Mouse (Mus musculus): Measurements from ENCODE around the gene Aplf.

Gene Aplf

GRCm38 (mm10) chr6:87589718-87590393 is 82.1 kb downstream of the Aplf start:
- Histone ChIP-seq H3K36me3 (ENCODE audit: insufficient read depth, low read length) (no peaks in the 10 kb centered on the region), H3K9me3 (ENCODE audit: low read length) (no peaks in the 10 kb centered on the region), H3K4me1 (replicated peaks; ENCODE audit: low read depth, low read length) (peaks cover 14% of the 10 kb centered on the region), H3K27me3 (ENCODE audit: insufficient read depth, low read length) (peaks cover 58% of the 10 kb centered on the region), H3K4me3 (replicated peaks; ENCODE audit: low read length) (peak overlapping the region; percentile 72)
- TF ChIP-seq CTCF (conservative IDR thresholded peaks at IDR 0.05; ENCODE audit: low read length) (no peak), NANOG (IDR thresholded peaks at IDR 0.05; ENCODE audit: borderline replicate concordance, low read length) (no peak), POU5F1 (IDR thresholded peaks at IDR 0.05; ENCODE audit: borderline replicate concordance, low read length) (no peak)

GRCm38 (mm10) chr6:87583991-87584390 is 88.0 kb downstream of the Aplf start:
- TF ChIP-seq NANOG (IDR thresholded peaks at IDR 0.05; ENCODE audit: borderline replicate concordance, low read length) (no peak), POU5F1 (IDR thresholded peaks at IDR 0.05; ENCODE audit: borderline replicate concordance, low read length) (no peak), CTCF (conservative IDR thresholded peaks at IDR 0.05; ENCODE audit: low read length) (no peak)
- no peak overlapping the region for H3K4me3 ChIP-seq (replicated peaks; ENCODE audit: low read length)
- peaks cover 75% of the 10 kb centered on the region for H3K27me3 ChIP-seq (ENCODE audit: insufficient read depth, low read length)
- peaks cover 20% of the 10 kb centered on the region for H3K4me1 ChIP-seq (replicated peaks; ENCODE audit: low read depth, low read length)
- no peaks in the 10 kb centered on the region for H3K36me3 ChIP-seq (ENCODE audit: insufficient read depth, low read length)
- H3K9me3 ChIP-seq (ENCODE audit: low read length) = no peaks in the 10 kb centered on the region

DNA sequence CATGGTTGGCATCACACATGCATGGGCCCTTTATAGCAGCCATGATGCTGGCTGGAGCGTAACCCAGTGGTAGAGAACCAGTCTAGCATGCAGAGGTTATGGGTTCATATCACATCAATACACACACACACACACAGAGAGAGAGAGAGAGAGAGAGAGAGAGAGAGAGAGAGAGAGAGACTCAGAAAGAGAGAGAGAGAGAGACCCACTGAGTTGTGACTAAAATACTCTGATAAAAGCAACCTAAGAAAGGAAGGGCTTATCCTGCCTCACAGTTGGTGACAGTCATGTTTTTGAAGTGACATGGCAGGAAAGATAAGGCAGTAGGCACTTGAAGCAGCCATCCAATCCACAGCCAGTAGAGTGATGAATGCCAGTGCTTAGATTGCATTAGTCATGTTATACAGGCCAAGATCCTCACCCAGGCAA is 88.8 kb downstream of the Aplf start:
- peaks cover 20% of the 10 kb centered on the region for H3K4me1 ChIP-seq (replicated peaks; ENCODE audit: low read depth, low read length)
- no peak overlapping the region for H3K4me3 ChIP-seq (replicated peaks; ENCODE audit: low read length)
- H3K36me3 ChIP-seq (ENCODE audit: insufficient read depth, low read length) = no peaks in the 10 kb centered on the region
- no peak for TF ChIP-seq POU5F1 (IDR thresholded peaks at IDR 0.05; ENCODE audit: borderline replicate concordance, low read length)
- no peak for TF ChIP-seq CTCF (conservative IDR thresholded peaks at IDR 0.05; ENCODE audit: low read length)
- TF ChIP-seq NANOG (IDR thresholded peaks at IDR 0.05; ENCODE audit: borderline replicate concordance, low read length) = no peak
- H3K27me3 ChIP-seq (ENCODE audit: insufficient read depth, low read length) = peaks cover 67% of the 10 kb centered on the region
- no peaks in the 10 kb centered on the region for H3K9me3 ChIP-seq (ENCODE audit: low read length)

DNA sequence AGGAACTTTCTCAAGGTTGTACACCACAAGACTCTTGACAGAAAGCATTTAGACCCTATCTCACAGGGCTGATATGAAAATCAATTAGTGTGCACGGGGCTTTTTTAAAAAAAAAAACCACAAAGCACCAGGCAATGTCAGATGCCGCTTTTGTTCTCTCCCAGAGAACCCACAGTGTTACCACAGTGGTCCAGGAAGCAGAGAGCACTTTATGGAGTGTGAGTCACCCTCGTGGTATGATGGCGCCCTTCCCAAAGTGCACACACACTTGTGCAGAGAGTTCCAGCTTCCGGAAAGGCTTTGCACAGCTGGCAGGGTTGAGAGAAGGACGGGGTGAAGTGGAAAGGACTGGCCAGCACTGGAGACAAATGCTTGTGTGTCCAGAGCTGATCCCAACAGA is 89.5 kb downstream of the Aplf start:
- peaks cover 63% of the 10 kb centered on the region for H3K27me3 ChIP-seq (ENCODE audit: insufficient read depth, low read length)
- no peaks in the 10 kb centered on the region for H3K9me3 ChIP-seq (ENCODE audit: low read length)
- H3K4me3 ChIP-seq (replicated peaks; ENCODE audit: low read length) = no peak overlapping the region
- H3K4me1 ChIP-seq (replicated peaks; ENCODE audit: low read depth, low read length) = peaks cover 20% of the 10 kb centered on the region
- H3K36me3 ChIP-seq (ENCODE audit: insufficient read depth, low read length) = no peaks in the 10 kb centered on the region
- no peak for TF ChIP-seq POU5F1 (IDR thresholded peaks at IDR 0.05; ENCODE audit: borderline replicate concordance, low read length)
- no peak for TF ChIP-seq NANOG (IDR thresholded peaks at IDR 0.05; ENCODE audit: borderline replicate concordance, low read length)
- TF ChIP-seq CTCF (conservative IDR thresholded peaks at IDR 0.05; ENCODE audit: low read length) = no peak

DNA sequence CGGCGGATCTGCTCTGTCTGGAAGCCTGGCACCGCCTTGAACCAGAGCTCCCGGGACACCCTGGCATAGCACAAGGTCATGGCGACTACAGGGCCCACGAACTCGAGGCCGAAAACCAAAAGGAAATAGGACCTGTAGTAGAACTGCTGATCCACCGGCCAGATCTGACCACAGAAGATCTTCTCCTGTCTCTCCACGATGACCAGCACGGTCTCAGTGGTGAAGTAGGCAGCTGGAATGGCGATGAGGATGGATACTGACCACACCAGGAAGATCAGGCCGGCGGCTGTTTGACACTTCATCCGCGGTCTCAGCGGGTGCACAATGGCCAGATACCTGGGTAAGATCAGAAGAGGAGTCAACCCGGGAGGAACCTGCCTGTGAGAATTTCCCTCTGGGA is 90.4 kb downstream of the Aplf start:
- H3K4me1 ChIP-seq (replicated peaks; ENCODE audit: low read depth, low read length) = peaks cover 20% of the 10 kb centered on the region
- peak overlapping the region; percentile 52 for H3K4me3 ChIP-seq (replicated peaks; ENCODE audit: low read length)
- no peaks in the 10 kb centered on the region for H3K9me3 ChIP-seq (ENCODE audit: low read length)
- TF ChIP-seq NANOG (IDR thresholded peaks at IDR 0.05; ENCODE audit: borderline replicate concordance, low read length) (no peak), POU5F1 (IDR thresholded peaks at IDR 0.05; ENCODE audit: borderline replicate concordance, low read length) (no peak), CTCF (conservative IDR thresholded peaks at IDR 0.05; ENCODE audit: low read length) (no peak)
- no peaks in the 10 kb centered on the region for H3K36me3 ChIP-seq (ENCODE audit: insufficient read depth, low read length)
- H3K27me3 ChIP-seq (ENCODE audit: insufficient read depth, low read length) = peaks cover 54% of the 10 kb centered on the region

DNA sequence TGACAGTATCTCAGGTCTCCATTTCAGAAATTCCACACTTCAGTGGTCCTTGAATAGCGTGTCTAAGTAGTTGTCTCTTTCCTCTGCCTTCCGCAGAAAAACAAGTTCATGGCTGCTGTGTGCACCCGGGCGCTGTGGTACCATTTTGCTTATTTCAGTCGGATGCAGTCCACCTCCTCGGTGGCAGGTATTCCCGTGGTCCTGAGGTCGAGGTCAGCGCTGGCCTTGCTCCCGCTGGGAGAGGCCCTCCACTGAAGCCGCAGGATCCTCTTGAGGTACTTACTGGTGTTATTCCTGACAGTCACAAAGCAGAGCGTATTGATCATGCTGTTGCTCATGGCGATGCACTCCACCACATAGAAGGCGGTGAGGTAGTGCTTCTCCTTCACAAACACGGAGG is 90.9 kb downstream of the Aplf start:
- Histone ChIP-seq H3K4me1 (replicated peaks; ENCODE audit: low read depth, low read length) (peaks cover 20% of the 10 kb centered on the region), H3K27me3 (ENCODE audit: insufficient read depth, low read length) (peaks cover 53% of the 10 kb centered on the region), H3K9me3 (ENCODE audit: low read length) (no peaks in the 10 kb centered on the region), H3K36me3 (ENCODE audit: insufficient read depth, low read length) (no peaks in the 10 kb centered on the region), H3K4me3 (replicated peaks; ENCODE audit: low read length) (peak overlapping the region; percentile 52)
- TF ChIP-seq NANOG (IDR thresholded peaks at IDR 0.05; ENCODE audit: borderline replicate concordance, low read length) (no peak), CTCF (conservative IDR thresholded peaks at IDR 0.05; ENCODE audit: low read length) (no peak), POU5F1 (IDR thresholded peaks at IDR 0.05; ENCODE audit: borderline replicate concordance, low read length) (no peak)

All from E14TG2a.4 (cell line).